Mouse (Mus musculus): ENCODE measurements at regions not wholly inside any gene's neighbourhood (a gene's known extent, or its start where the extent isn't known, plus 50 kb on each side); places are given as distances from the start of the nearest gene placed in this dataset.

DNA sequence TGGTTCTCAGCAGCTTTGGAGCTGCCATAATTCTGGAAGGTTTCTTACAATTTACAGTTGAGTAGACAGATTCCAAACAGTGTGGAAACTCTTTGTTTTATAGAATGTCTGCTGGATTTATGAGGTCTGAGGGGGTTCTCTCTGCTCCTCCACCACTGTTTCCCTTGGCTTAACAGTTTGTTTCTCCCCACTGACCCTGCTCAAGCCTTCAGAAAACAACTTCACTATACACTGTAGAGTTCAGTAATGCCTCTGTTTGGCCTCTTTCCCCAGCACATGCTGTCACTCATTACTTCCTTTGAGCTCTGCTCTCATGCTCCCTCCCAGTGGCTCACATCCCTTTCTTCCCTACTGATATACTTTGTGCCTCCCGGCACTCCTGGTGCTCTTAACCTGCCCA, 139.7 kb downstream of the Kcns3 start:
- TF ChIP-seq CTCF (IDR thresholded peaks at IDR 0.05; ENCODE audit: extremely low read depth, insufficient read depth, low read length) (no peak), POLR2A (IDR thresholded peaks at IDR 0.05; ENCODE audit: extremely low read depth, insufficient read depth, low read length) (no peak)
